Mouse (Mus musculus) cerebellum, adult 2 months (tissue): ENCODE results near the gene F2rl3. TPM values are rescaled to one million over a fixed set of nuclear protein-coding genes. Genes with fewer than 3 reads are reported as not detected.

ENCODE experiments used
- DNase-seq, 2 experiments: peaks; one replicate each; pipeline ENCODE4 v3.0.0; 2021
- H3K27ac ChIP-seq: fragments of 200-500 bp; 2 replicates; pipeline ENCODE4 v1.5.1; 2012; ENCODE audit warnings: low read length, control low read depth, inconsistent platforms; ENCODE audit not compliant: insufficient read depth
- H3K27me3 ChIP-seq: fragments of 200-500 bp; 2 replicates; pipeline ENCODE4 v1.6.1; 2012; ENCODE audit warnings: inconsistent platforms, mild to moderate bottlenecking, low read length, moderate library complexity; ENCODE audit not compliant: control insufficient read depth, insufficient read depth
- H3K4me1 ChIP-seq: fragments of 200-500 bp; 2 replicates; pipeline ENCODE4 v1.6.1; 2011; ENCODE audit warnings: low read length; ENCODE audit not compliant: control insufficient read depth, insufficient read depth
- H3K4me3 ChIP-seq: fragments of 200-500 bp; replicated peaks from 2 replicates; pipeline ENCODE3; 2011; ENCODE audit warnings: mild to moderate bottlenecking, low read depth, low read length, control low read depth; ENCODE audit not compliant: insufficient read depth
- CTCF ChIP-seq: fragments of 200-500 bp; IDR thresholded peaks from 2 replicates; pipeline ENCODE4 v1.5.1; 2011; ENCODE audit warnings: low read depth, mild to moderate bottlenecking, control low read depth, low read length, moderate library complexity, borderline replicate concordance; ENCODE audit not compliant: insufficient read depth
- POLR2A ChIP-seq: fragments of 200-500 bp; IDR thresholded peaks from 2 replicates; pipeline ENCODE4 v1.6.1; 2011; ENCODE audit warnings: low read length, control low read depth, borderline replicate concordance; ENCODE audit not compliant: insufficient read depth
- WGBS: fragments of 180-500 bp; shearing (Covaris S2); methylation state at CpG from one replicate; pipeline ENCODE4 v1.1.7; 2018; 5-methylcytosine and 5-hydroxymethylcytosine counted together
- polyA plus RNA-seq: library from polyadenylated mRNA; depleted of rRNA; stranded (reverse); fragments of >200 nt; gene quantifications from 2 replicates; pipeline ENCODE4 v1.2.3, GENCODE M21; 2012; rRNA removed

The F2rl3 gene
- polyA plus RNA-seq, 1 experiment = 0.65 TPM

GRCm38 (mm10) chr8:72777797-72778196, 16.1 kb downstream of the F2rl3 start:
- no peak for DNase-seq
- TF ChIP-seq CTCF (no peak), POLR2A (no peak)
- Histone ChIP-seq H3K4me3 (no peak overlapping the region), H3K4me1 (no peaks in the 10 kb centered on the region), H3K27me3 (no peaks in the 10 kb centered on the region), H3K27ac (no peak overlapping the region)
- WGBS = 90% methylated on average over 1 of the region's 1 CpGs

GRCm38 (mm10) chr8:72780644-72781043, 19.0 kb downstream of the F2rl3 start:
- no peak overlapping the region for H3K27ac ChIP-seq
- no peaks in the 10 kb centered on the region for H3K27me3 ChIP-seq
- 92% methylated on average over 4 of the region's 4 CpGs for WGBS
- no peak for TF ChIP-seq CTCF
- no peak for TF ChIP-seq POLR2A
- no peaks in the 10 kb centered on the region for H3K4me1 ChIP-seq
- DNase-seq = no peak
- H3K4me3 ChIP-seq = no peak overlapping the region

GRCm38 (mm10) chr8:72801583-72801982, 39.9 kb downstream of the F2rl3 start:
- 75% methylated on average over 2 of the region's 2 CpGs for WGBS
- no peak overlapping the region for H3K27ac ChIP-seq
- no peak for DNase-seq
- no peaks in the 10 kb centered on the region for H3K4me1 ChIP-seq
- no peak for TF ChIP-seq CTCF
- TF ChIP-seq POLR2A = no peak
- no peak overlapping the region for H3K4me3 ChIP-seq
- no peaks in the 10 kb centered on the region for H3K27me3 ChIP-seq

GRCm38 (mm10) chr8:72812690-72813089, 51.0 kb downstream of the F2rl3 start:
- DNase-seq = no peak
- TF ChIP-seq CTCF (no peak), POLR2A (no peak)
- H3K27ac ChIP-seq = no peak overlapping the region
- H3K4me1 ChIP-seq = no peaks in the 10 kb centered on the region
- H3K4me3 ChIP-seq = no peak overlapping the region
- WGBS = 80% methylated on average over 3 of the region's 3 CpGs
- no peaks in the 10 kb centered on the region for H3K27me3 ChIP-seq

Other genes with a start within 250 kb of the F2rl3 start
- 9.6 and 10.3 TPM in 2 replicates for gene Med26, start 213.6 kb upstream of the F2rl3 start, polyA plus RNA-seq
- gene Smim7, start 190.8 kb upstream of the F2rl3 start, polyA plus RNA-seq = 72.3 and 73.7 TPM in 2 replicates
- gene Tmem38a, start 189.8 kb upstream of the F2rl3 start, polyA plus RNA-seq = 107 and 111 TPM in 2 replicates
- gene Nwd1, start 115.2 kb upstream of the F2rl3 start, polyA plus RNA-seq = 21.2 and 21.6 TPM in 2 replicates
- 101 and 102 TPM in 2 replicates for gene Sin3b, start 38.6 kb upstream of the F2rl3 start, polyA plus RNA-seq